Mouse (Mus musculus) limb, embryonic 14.5 days (tissue): Measurements from ENCODE around the gene Atf1. TPM values are rescaled to one million over a fixed set of nuclear protein-coding genes. Genes with fewer than 3 reads are reported as not detected.
A peak's percentile ranks its signal among the peaks of the same experiment; 100 is the strongest.
"Not testable (repeated sequence)": the region's sequence is repeated elsewhere in the genome, so short reads cannot be mapped to it uniquely, and the experiment has no call there.

ENCODE experiments used
- ATAC-seq: fragments of 200-750 bp; cut with Nextera tagmentation; 2 replicates; pipeline ENCODE4 v1.8.0; 2017; ENCODE audit warnings: low read depth, moderate number of reproducible peaks, moderate TSS enrichment; ENCODE audit not compliant: low FRiP score
- DNase-seq: peaks from one replicate; pipeline ENCODE4 v3.0.0-alpha.2; 2015; ENCODE audit warnings: low spot score
- H3K27ac ChIP-seq: fragments of 300-500 bp; sonication (generic); replicated peaks from 2 replicates; pipeline ENCODE4 v1.5.1; 2014; ENCODE audit warnings: low read depth, mild to moderate bottlenecking, low read length, moderate library complexity, mixed read lengths
- H3K27me3 ChIP-seq: fragments of 300-500 bp; sonication (generic); 2 replicates; pipeline ENCODE4 v1.6.1; 2014; ENCODE audit warnings: low read length, mixed read lengths; ENCODE audit not compliant: control insufficient read depth, insufficient read depth
- H3K36me3 ChIP-seq: fragments of 300-500 bp; sonication (generic); 2 replicates; pipeline ENCODE4 v1.6.1; 2014; ENCODE audit warnings: mild to moderate bottlenecking, low read length, moderate library complexity, mixed read lengths; ENCODE audit not compliant: control insufficient read depth, insufficient read depth
- H3K4me1 ChIP-seq: fragments of 300-500 bp; sonication (generic); 2 replicates; pipeline ENCODE4 v1.6.1; 2014; ENCODE audit warnings: antibody characterized with exemption, low read length, mixed read lengths; ENCODE audit not compliant: control insufficient read depth, insufficient read depth
- H3K4me2 ChIP-seq: fragments of 300-500 bp; sonication (generic); replicated peaks from 2 replicates; pipeline ENCODE4 v1.6.1; 2014; ENCODE audit warnings: low read depth, mild to moderate bottlenecking, low read length, moderate library complexity; ENCODE audit not compliant: severe bottlenecking
- H3K4me3 ChIP-seq: fragments of 300-500 bp; sonication (generic); replicated peaks from 2 replicates; pipeline ENCODE4 v1.5.1; 2014; ENCODE audit warnings: low read length
- H3K9ac ChIP-seq: fragments of 300-500 bp; sonication (generic); 2 replicates; pipeline ENCODE4 v1.6.1; 2014; ENCODE audit warnings: mild to moderate bottlenecking, low read depth, low read length, moderate library complexity; ENCODE audit not compliant: severe bottlenecking
- H3K9me3 ChIP-seq: fragments of 300-500 bp; sonication (generic); 2 replicates; pipeline ENCODE4 v1.6.1; 2016; ENCODE audit warnings: low read length; ENCODE audit not compliant: control insufficient read depth
- POLR2A ChIP-seq: fragments of 200-500 bp; IDR thresholded peaks from 2 replicates; pipeline ENCODE4 v1.8.0; 2012; ENCODE audit warnings: inconsistent platforms, mild to moderate bottlenecking, moderate library complexity, borderline replicate concordance; ENCODE audit not compliant: insufficient read depth, insufficient read length; ENCODE audit errors: extremely low read depth
- WGBS: fragments of 180-500 bp; shearing (Covaris S2); extraction: QIAGEN DNeasy Blood & Tissue Kit; methylation state at CpG from one replicate; pipeline ENCODE4 v1.1.7; 2014; 5-methylcytosine and 5-hydroxymethylcytosine counted together
- polyA plus RNA-seq, 2 experiments: library from polyadenylated mRNA; depleted of rRNA in 1 of 2; stranded (reverse) in 1 of 2; unstranded in 1 of 2; fragments of >200 nt; fragmentation: Nextera tagmentation in 1 of 2; extraction: Ambion mirVana in 1 of 2; gene quantifications; 2 replicates each; pipeline versions ENCODE4 v1.2.1 to v1.2.3; 2012 to 2014

Atf1 gene
- polyA plus RNA-seq, 2 experiments = 32.8 to 44.2 TPM

GRCm38 (mm10) chr15:100303428-100304018 is 75.9 kb downstream of the Atf1 start:
- peak overlapping the region; percentile 47 for H3K4me3 ChIP-seq
- no peak overlapping the region for H3K27ac ChIP-seq
- peak overlapping the region; percentile 90; the same call in 1 of the 2 replicates for H3K4me2 ChIP-seq
- H3K4me1 ChIP-seq = 0 out of 2 replicates have a peak, but pooled peaks cover 3% of the 10 kb centered on the region
- H3K36me3 ChIP-seq = no peaks in the 10 kb centered on the region
- TF ChIP-seq POLR2A = no peak
- H3K9ac ChIP-seq = no peak overlapping the region
- H3K9me3 ChIP-seq = no peaks in the 10 kb centered on the region
- no peak for ATAC-seq
- H3K27me3 ChIP-seq = no peaks in the 10 kb centered on the region
- DNase-seq = no peak
- 54% methylated on average over 8 of the region's 8 CpGs for WGBS

- 5% methylated on average over 16 of the region's 30 CpGs for WGBS
- ATAC-seq = peak; percentile 68
- Histone ChIP-seq H3K27me3 (no peaks in the 10 kb centered on the region), H3K36me3 (no peaks in the 10 kb centered on the region), H3K9ac (peak within 1 kb of the TSS; percentile 60), H3K9me3 (no peaks in the 10 kb centered on the region), H3K27ac (peak within 1 kb of the TSS; percentile 68), H3K4me1 (0 out of 2 replicates have a peak, but pooled peaks cover 3% of the 10 kb centered on the region), H3K4me3 (peak within 1 kb of the TSS; percentile 47), H3K4me2 (peak within 1 kb of the TSS; percentile 90)
- TF ChIP-seq POLR2A = 0 out of 2 replicates have a peak, but pooled peaks have one; percentile 55
- peak; percentile 79 for DNase-seq
Measured at GRCm38 (mm10) chr15:100304019-100304991, 76.7 kb downstream of the Atf1 start, which contains the start of gene Mettl7a1. Mettl7a1 (plus strand) TSS chr15:100304140.

GRCm38 (mm10) chr15:100306201-100306600 is 78.6 kb downstream of the Atf1 start:
- Histone ChIP-seq H3K4me3 (no peak overlapping the region), H3K4me1 (0 out of 2 replicates have a peak, but pooled peaks cover 3% of the 10 kb centered on the region), H3K27ac (no peak overlapping the region), H3K9me3 (no peaks in the 10 kb centered on the region), H3K27me3 (no peaks in the 10 kb centered on the region), H3K9ac (no peak overlapping the region), H3K36me3 (no peaks in the 10 kb centered on the region), H3K4me2 (no peak overlapping the region)
- 76% methylated on average over 2 of the region's 2 CpGs for WGBS
- TF ChIP-seq POLR2A = no peak
- ATAC-seq (no peak), DNase-seq (no peak)

GRCm38 (mm10) chr15:100307438-100308096 is 79.9 kb downstream of the Atf1 start:
- H3K4me1 ChIP-seq, H3K4me3 ChIP-seq, H3K9me3 ChIP-seq, H3K4me2 ChIP-seq, H3K27me3 ChIP-seq, H3K9ac ChIP-seq, H3K27ac ChIP-seq, H3K36me3 ChIP-seq, ATAC-seq: not testable (repeated sequence)
- 39% methylated on average over 9 of the region's 11 CpGs for WGBS
- peak; percentile 48 for DNase-seq

Other genes starting within 250 kb of the Atf1 start
- gene Dip2b, start 189.2 kb upstream of the Atf1 start, polyA plus RNA-seq (2012; rRNA removed) = 13.0 and 14.2 TPM in 2 replicates
- gene Dip2b, start 189.2 kb upstream of the Atf1 start, polyA plus RNA-seq (2014; fragmentation: Nextera tagmentation; extraction: Ambion mirVana) = 15.0 and 16.5 TPM in 2 replicates
- gene Tmprss12, start 53.0 kb downstream of the Atf1 start, polyA plus RNA-seq (2012; rRNA removed) = not detected in 2 replicates
- gene Tmprss12, start 53.0 kb downstream of the Atf1 start, polyA plus RNA-seq (2014; fragmentation: Nextera tagmentation; extraction: Ambion mirVana) = not detected in 2 replicates
- gene Mettl7a1, start 76.3 kb downstream of the Atf1 start, polyA plus RNA-seq (2012; rRNA removed) = 12.2 and 14.9 TPM in 2 replicates
- 3.0 and 4.1 TPM in 2 replicates for gene Mettl7a1, start 76.3 kb downstream of the Atf1 start, polyA plus RNA-seq (2014; fragmentation: Nextera tagmentation; extraction: Ambion mirVana)
- 0.55 and 0.60 TPM in 2 replicates for gene Mettl7a3, start 107.1 kb downstream of the Atf1 start, polyA plus RNA-seq (2012; rRNA removed)
- gene Mettl7a3, start 107.1 kb downstream of the Atf1 start, polyA plus RNA-seq (2014; fragmentation: Nextera tagmentation; extraction: Ambion mirVana) = 0.64 and 0.70 TPM in 2 replicates
- 0.05 TPM in 1 of 2 replicates, not detected in the other for gene Methig1, start 125.3 kb downstream of the Atf1 start, polyA plus RNA-seq (2012; rRNA removed)
- gene Methig1, start 125.3 kb downstream of the Atf1 start, polyA plus RNA-seq (2014; fragmentation: Nextera tagmentation; extraction: Ambion mirVana) = not detected in 2 replicates
- gene Mettl7a2, start 125.4 kb downstream of the Atf1 start, polyA plus RNA-seq (2012; rRNA removed) = 0.08 and 0.13 TPM in 2 replicates
- gene Mettl7a2, start 125.4 kb downstream of the Atf1 start, polyA plus RNA-seq (2014; fragmentation: Nextera tagmentation; extraction: Ambion mirVana) = not detected in 2 replicates
- gene Higd1c, start 136.7 kb downstream of the Atf1 start, polyA plus RNA-seq (2012; rRNA removed) = not detected in 2 replicates
- gene Higd1c, start 136.7 kb downstream of the Atf1 start, polyA plus RNA-seq (2014; fragmentation: Nextera tagmentation; extraction: Ambion mirVana) = not detected in 2 replicates
- gene Gm5475, start 194.3 kb downstream of the Atf1 start, polyA plus RNA-seq (2012; rRNA removed) = 0.03 and 0.04 TPM in 2 replicates
- 0.12 TPM in 1 of 2 replicates, not detected in the other for gene Gm5475, start 194.3 kb downstream of the Atf1 start, polyA plus RNA-seq (2014; fragmentation: Nextera tagmentation; extraction: Ambion mirVana)
- 30.3 and 41.1 TPM in 2 replicates for gene Slc11a2, start 197.3 kb downstream of the Atf1 start, polyA plus RNA-seq (2012; rRNA removed)
- 20.4 TPM in 2 replicates for gene Slc11a2, start 197.3 kb downstream of the Atf1 start, polyA plus RNA-seq (2014; fragmentation: Nextera tagmentation; extraction: Ambion mirVana)
- gene Letmd1, start 241.2 kb downstream of the Atf1 start, polyA plus RNA-seq (2012; rRNA removed) = 62.4 and 72.0 TPM in 2 replicates
- gene Letmd1, start 241.2 kb downstream of the Atf1 start, polyA plus RNA-seq (2014; fragmentation: Nextera tagmentation; extraction: Ambion mirVana) = 27.9 and 29.8 TPM in 2 replicates